Mouse (Mus musculus) CH12.LX (cell line): ENCODE results near the gene Col6a1.

Experiments
- BHLHE40 ChIP-seq: IDR thresholded peaks from 2 replicates; pipeline ENCODE4 v1.6.1; 2011; ENCODE audit warnings: mild to moderate bottlenecking, low read depth, low read length, improper control_type of control experiment
- CTCF ChIP-seq, 2 experiments: IDR thresholded peaks in 1 of 2; conservative IDR thresholded peaks in 1 of 2; 2 replicates each; pipeline ENCODE4 v1.5.1; 2011 to 2012; ENCODE audit warnings: low read depth in 2 of 2, low read length in 2 of 2, improper control_type of control experiment in 1 of 2, inconsistent platforms in 1 of 2, mild to moderate bottlenecking in 1 of 2, moderate library complexity in 1 of 2
- EP300 ChIP-seq: IDR thresholded peaks from 2 replicates; pipeline ENCODE4 v1.6.1; 2011; ENCODE audit warnings: low read length, improper control_type of control experiment
- MAZ ChIP-seq: IDR thresholded peaks from 2 replicates; pipeline ENCODE4 v1.6.1; 2012; ENCODE audit warnings: low read depth, mild to moderate bottlenecking, inconsistent platforms, low read length, improper control_type of control experiment, moderate library complexity
- NELFE ChIP-seq: IDR thresholded peaks from 2 replicates; pipeline ENCODE4 v1.6.1; 2011; ENCODE audit warnings: low read depth, low read length, improper control_type of control experiment
- POLR2A ChIP-seq: IDR thresholded peaks from 2 replicates; pipeline ENCODE4 v1.6.1; 2011; ENCODE audit warnings: low read depth, mild to moderate bottlenecking, improper control_type of control experiment, low read length
- TBP ChIP-seq: conservative IDR thresholded peaks from 2 replicates; pipeline ENCODE4 v1.6.1; 2011; ENCODE audit warnings: low read depth, low read length, improper control_type of control experiment
- USF1 ChIP-seq: IDR thresholded peaks from 2 replicates; pipeline ENCODE4 v1.6.1; 2014; ENCODE audit warnings: low read depth, mild to moderate bottlenecking, inconsistent platforms, low read length, improper control_type of control experiment
- ZMIZ1 ChIP-seq: IDR thresholded peaks from 2 replicates; pipeline ENCODE4 v1.6.1; 2012; ENCODE audit warnings: low read depth, mild to moderate bottlenecking, inconsistent platforms, low read length, improper control_type of control experiment

DNA sequence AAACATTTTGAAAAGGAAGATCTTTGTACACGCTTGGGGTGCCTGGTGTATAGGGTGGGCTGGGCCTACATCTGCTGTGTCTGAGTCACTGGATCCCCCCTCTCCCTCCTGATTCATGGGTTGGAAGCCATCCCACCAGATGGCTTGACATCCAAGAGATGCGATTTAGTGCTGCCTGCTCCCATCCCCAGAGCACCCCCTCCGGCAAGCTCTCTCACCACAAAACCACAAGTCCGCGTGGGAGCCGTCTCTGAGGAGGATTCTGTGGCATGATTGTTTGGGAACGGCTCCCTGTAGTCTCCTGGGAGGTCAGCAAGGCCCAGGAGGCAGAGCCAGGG is 57.1 kb downstream of the Col6a1 start:
- TF ChIP-seq MAZ (no peak), POLR2A (no peak), CTCF (conservative IDR thresholded peaks at IDR 0.05 in 1 of 2, IDR thresholded peaks at IDR 0.05 in 1 of 2; ENCODE audit: low read depth in 2 of 2, low read length in 2 of 2) (no peak), EP300 (no peak), ZMIZ1 (no peak), USF1 (no peak), NELFE (no peak), TBP (no peak), BHLHE40 (no peak)
